Mouse (Mus musculus) limb, embryonic 13.5 days (tissue): ENCODE data around the gene Stat5b. TPM values are rescaled to one million over a fixed set of nuclear protein-coding genes. Genes with fewer than 3 reads are reported as not detected.

Experiments used
- ATAC-seq: fragments of 200-750 bp; cut with Nextera tagmentation; 2 replicates; pipeline ENCODE4 v1.8.0; 2017; ENCODE audit warnings: low read depth, moderate number of reproducible peaks, moderate TSS enrichment; ENCODE audit not compliant: low FRiP score
- H3K27ac ChIP-seq: fragments of 300-500 bp; sonication (generic); 2 replicates; pipeline ENCODE4 v1.5.1; 2015; ENCODE audit warnings: inconsistent platforms, mild to moderate bottlenecking, moderate library complexity
- H3K27me3 ChIP-seq: fragments of 300-500 bp; sonication (generic); 2 replicates; pipeline ENCODE4 v1.6.1; 2015; ENCODE audit warnings: mild to moderate bottlenecking, inconsistent platforms
- H3K36me3 ChIP-seq: fragments of 300-500 bp; sonication (generic); 2 replicates; pipeline ENCODE4 v1.6.1; 2015; ENCODE audit warnings: inconsistent platforms, mild to moderate bottlenecking, moderate library complexity
- H3K4me1 ChIP-seq: fragments of 300-500 bp; sonication (generic); 2 replicates; pipeline ENCODE4 v1.6.1; 2015; ENCODE audit warnings: inconsistent platforms
- H3K4me2 ChIP-seq: fragments of 300-500 bp; sonication (generic); replicated peaks from 2 replicates; pipeline ENCODE4 v1.6.1; 2015; ENCODE audit warnings: inconsistent platforms, mild to moderate bottlenecking, moderate library complexity
- H3K4me3 ChIP-seq: fragments of 300-500 bp; sonication (generic); 2 replicates; pipeline ENCODE4 v1.5.1; 2015; ENCODE audit warnings: moderate library complexity, mild to moderate bottlenecking, inconsistent platforms
- H3K9ac ChIP-seq: fragments of 300-500 bp; sonication (generic); 2 replicates; pipeline ENCODE4 v1.6.1; 2015; ENCODE audit warnings: mild to moderate bottlenecking, inconsistent platforms
- H3K9me3 ChIP-seq: fragments of 300-500 bp; sonication (generic); 2 replicates; pipeline ENCODE4 v1.6.1; 2016; ENCODE audit warnings: inconsistent platforms
- WGBS: fragments of 180-500 bp; shearing (Covaris S2); methylation state at CpG from one replicate; pipeline ENCODE4 v1.1.7; 2015; 5-methylcytosine and 5-hydroxymethylcytosine counted together
- polyA plus RNA-seq: library from polyadenylated mRNA; unstranded; fragments of >200 nt; fragmentation: Nextera tagmentation; extraction: Ambion mirVana; gene quantifications from 2 replicates; pipeline ENCODE4 v1.2.1, GENCODE M21; 2015

Gene Stat5b
- polyA plus RNA-seq, 1 experiment from 2014 or later: 19.8 TPM

DNA sequence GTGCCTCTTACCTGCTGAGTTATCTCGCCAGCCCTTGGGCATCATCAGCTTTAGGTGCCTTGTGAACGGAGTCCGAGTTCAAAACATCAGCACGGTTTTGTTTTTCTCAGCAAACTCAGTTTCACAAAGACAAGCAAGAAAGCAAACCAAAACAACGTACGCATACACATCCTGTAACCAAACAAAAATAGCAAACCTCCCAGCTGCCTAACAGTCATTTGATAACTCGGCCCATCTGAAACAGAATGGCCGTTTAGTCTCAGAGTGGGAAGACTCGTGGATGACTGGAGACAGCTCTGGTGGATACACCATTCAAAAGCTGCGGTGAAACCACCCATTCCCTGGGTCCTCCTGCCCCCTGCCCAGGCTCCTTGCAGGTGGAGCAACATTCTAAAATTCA is 19.1 kb downstream of the Stat5b start:
- H3K27ac ChIP-seq: no peak overlapping the region

DNA sequence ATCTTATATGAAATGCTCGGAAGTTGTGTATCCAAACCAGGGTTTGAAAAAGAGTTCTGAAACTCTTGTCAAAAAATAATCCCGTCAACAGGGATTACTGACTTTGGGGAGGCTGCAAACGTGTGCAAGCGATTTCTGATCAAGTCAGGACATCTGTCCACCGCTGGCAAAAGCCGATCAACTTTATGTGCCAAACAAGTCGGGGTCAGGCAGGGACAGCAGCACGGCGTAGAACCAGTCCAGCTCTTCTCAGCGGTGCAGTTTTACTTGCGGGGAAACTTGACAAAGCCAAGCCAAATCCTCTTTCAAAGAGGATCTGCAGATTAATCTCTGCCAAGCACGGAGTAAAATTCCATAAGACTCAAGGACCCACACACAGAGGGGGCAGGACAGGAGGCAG is 20.8 kb downstream of the Stat5b start:
- Histone ChIP-seq H3K9ac (no peak overlapping the region), H3K27me3 (peaks cover 11% of the 10 kb centered on the region; the same call in 1 of the 2 replicates)
- 75% methylated on average over 12 of the region's 12 CpGs for whole genome bisulfite sequencing

More for the DNA sequence above, 19.1 kb downstream of the Stat5b start:
- no peak overlapping the region for H3K4me3 ChIP-seq
- no peak overlapping the region for H3K4me2 ChIP-seq
- H3K4me1 ChIP-seq: peaks cover 36% of the 10 kb centered on the region
- H3K9ac ChIP-seq: no peak overlapping the region
- H3K27me3 ChIP-seq: 0 out of 2 replicates have a peak, but pooled peaks cover 3% of the 10 kb centered on the region
- 80% methylated on average over 10 of the region's 10 CpGs for WGBS
- no peak for ATAC-seq
- no peaks in the 10 kb centered on the region for H3K9me3 ChIP-seq
- H3K36me3 ChIP-seq: no peaks in the 10 kb centered on the region

DNA sequence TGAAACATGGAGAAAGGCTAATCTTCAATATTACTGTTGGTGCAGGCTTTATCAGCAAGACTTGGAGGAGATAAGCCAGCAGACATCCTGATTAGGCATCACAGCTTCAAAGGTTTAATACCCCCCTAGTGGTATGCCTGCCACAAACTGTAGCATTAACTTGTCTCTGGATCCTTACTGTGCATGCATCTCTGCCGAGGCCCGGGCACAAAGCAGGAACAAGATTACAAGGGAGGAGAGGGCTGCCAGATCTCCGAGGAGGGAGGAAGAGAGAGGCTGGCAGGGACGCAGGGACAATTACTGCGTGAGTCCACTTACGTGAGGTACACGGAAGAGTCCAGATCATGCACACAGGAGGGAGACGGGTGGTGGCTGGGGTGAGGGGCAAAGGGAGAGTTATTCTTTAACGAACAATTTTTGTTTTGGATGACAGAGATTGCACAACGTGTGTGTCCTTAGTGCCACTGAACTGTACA is 21.8 kb downstream of the Stat5b start:
- Histone ChIP-seq H3K36me3 (no peaks in the 10 kb centered on the region), H3K4me1 (peaks cover 41% of the 10 kb centered on the region), H3K9me3 (no peaks in the 10 kb centered on the region), H3K4me2 (no peak overlapping the region), H3K4me3 (no peak overlapping the region), H3K27ac (no peak overlapping the region), H3K27me3 (peaks cover 20% of the 10 kb centered on the region), H3K9ac (no peak overlapping the region)
- no peak for ATAC-seq
- WGBS: 63% methylated on average over 10 of the region's 10 CpGs

More for the DNA sequence above, 20.8 kb downstream of the Stat5b start:
- no peaks in the 10 kb centered on the region for H3K9me3 ChIP-seq
- H3K36me3 ChIP-seq: no peaks in the 10 kb centered on the region
- H3K4me1 ChIP-seq: peaks cover 41% of the 10 kb centered on the region
- H3K27ac ChIP-seq: no peak overlapping the region
- no peak overlapping the region for H3K4me2 ChIP-seq
- no peak for ATAC-seq
- no peak overlapping the region for H3K4me3 ChIP-seq

DNA sequence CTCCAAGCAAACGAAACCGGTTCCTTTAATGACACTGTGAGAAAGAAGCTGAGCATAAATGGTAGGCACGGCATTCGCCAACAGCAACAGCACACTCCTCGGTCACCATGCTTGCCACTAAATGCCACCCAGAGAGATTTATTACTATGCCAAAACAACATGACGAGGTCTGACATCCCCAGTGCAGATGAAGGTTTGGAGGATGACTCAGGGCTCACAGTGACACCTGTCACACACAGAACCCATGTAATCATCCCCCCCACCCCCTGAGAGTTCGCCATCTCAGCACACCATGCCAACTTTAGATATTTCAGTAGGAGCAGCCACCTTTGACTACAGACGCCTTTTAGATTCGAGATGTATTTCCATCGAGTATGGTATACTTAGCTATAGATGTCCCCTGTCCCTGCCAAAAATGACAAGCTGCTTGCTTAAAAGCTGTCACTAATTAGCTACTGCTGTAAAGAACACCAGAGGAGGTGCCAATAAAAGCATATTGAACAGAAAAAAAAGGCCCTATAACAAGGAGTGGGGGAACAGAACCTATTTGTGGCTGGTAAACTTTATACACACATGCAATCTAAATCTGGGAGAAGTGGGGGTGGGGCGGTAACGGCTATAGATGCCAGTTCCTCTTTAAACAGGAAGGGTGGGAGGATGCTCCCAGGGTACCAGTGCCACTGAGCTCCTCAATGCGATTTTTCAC is 24.2 kb downstream of the Stat5b start:
- Histone ChIP-seq H3K9me3 (no peaks in the 10 kb centered on the region), H3K27me3 (peaks cover 37% of the 10 kb centered on the region), H3K36me3 (no peaks in the 10 kb centered on the region), H3K9ac (no peak overlapping the region), H3K4me2 (no peak overlapping the region), H3K4me1 (peaks cover 40% of the 10 kb centered on the region), H3K27ac (no peak overlapping the region), H3K4me3 (no peak overlapping the region)
- 58% methylated on average over 13 of the region's 13 CpGs for WGBS
- ATAC-seq: no peak

DNA sequence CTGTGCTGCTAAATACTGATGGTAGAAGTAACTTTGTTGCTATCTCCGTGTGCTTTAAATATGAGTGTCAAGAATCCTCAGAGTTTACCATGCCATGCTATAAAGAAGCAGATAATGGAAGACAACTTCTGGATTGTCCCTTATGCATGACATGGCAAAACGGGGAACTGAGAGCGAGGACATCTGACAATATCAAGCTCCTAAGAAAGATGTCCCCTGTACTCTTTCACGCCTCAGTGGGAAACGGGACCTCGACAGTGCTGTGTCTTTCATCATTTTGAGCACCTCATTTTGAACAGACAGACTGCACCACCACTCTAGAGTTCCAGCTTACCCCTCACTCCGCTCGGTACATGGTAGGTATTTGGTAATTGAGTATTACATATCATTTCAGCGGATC is 25.1 kb downstream of the Stat5b start:
- Histone ChIP-seq H3K27me3 (peaks cover 41% of the 10 kb centered on the region), H3K4me3 (no peak overlapping the region), H3K36me3 (no peaks in the 10 kb centered on the region), H3K4me2 (no peak overlapping the region), H3K9me3 (no peaks in the 10 kb centered on the region), H3K4me1 (peaks cover 41% of the 10 kb centered on the region), H3K9ac (no peak overlapping the region), H3K27ac (no peak overlapping the region)
- WGBS: 79% methylated on average over 9 of the region's 9 CpGs
- ATAC-seq: no peak

DNA sequence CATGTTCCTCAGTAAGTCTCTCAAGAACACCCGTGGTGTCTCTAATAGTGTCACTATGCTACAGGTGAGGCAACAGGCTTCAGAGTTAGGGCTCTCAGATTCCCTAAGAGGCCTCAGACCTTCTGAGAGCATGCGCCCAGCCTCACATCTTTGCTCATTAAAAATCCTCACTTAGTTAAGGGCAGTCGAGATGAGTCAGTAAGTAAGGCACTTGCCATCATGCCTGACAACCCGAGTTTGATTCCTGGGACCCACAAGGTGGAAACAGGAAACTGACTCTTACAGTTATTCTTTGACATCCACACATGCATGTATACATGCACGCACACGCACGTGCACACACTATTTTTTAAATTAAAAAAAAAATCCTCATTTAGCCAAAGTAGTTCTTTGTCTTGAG is 26.0 kb downstream of the Stat5b start:
- H3K4me2 ChIP-seq: no peak overlapping the region
- peaks cover 41% of the 10 kb centered on the region for H3K27me3 ChIP-seq
- no peaks in the 10 kb centered on the region for H3K9me3 ChIP-seq
- H3K4me1 ChIP-seq: peaks cover 51% of the 10 kb centered on the region
- no peaks in the 10 kb centered on the region for H3K36me3 ChIP-seq
- H3K27ac ChIP-seq: no peak overlapping the region
- WGBS: 83% methylated on average over 7 of the region's 7 CpGs
- no peak for ATAC-seq
- H3K4me3 ChIP-seq: no peak overlapping the region
- H3K9ac ChIP-seq: no peak overlapping the region

DNA sequence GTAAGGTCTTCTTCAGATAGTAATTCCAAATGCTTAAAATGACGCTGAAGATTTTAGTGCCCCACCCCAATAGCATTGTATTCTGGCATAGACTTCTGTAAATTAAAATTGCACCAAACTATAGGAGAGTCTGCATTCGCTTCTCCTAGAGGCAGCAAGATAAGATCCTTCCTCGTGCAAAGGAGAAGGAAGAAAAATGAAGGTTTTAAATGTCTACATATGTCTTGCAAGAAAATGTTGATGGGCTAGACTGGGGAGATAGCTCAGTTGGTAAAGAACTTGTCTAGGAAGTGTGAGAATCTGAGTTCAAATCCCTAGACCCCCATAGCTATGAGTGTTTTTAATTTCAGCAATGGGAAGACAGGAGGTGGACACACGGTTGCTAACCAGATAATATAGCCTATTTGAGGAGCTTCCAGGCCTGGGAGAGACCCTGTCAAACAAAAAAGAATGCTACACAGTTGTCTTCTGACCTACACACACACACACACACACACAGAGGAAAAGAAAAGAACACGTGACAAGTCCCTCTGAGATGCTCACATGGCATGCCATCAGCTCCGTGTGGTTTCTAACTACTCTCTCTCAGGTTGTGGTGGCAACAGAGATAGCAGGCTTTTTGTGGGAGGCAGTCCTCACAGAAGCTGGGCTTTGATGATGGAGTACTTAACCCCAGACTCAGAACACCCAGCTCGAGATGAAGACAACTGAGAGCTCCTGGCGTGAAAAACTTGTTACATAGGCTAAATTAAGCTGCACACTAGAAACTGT is 26.8 kb downstream of the Stat5b start:
- no peaks in the 10 kb centered on the region for H3K36me3 ChIP-seq
- no peak overlapping the region for H3K27ac ChIP-seq
- H3K4me3 ChIP-seq: no peak overlapping the region
- peaks cover 42% of the 10 kb centered on the region for H3K27me3 ChIP-seq
- no peak for ATAC-seq
- H3K4me2 ChIP-seq: no peak overlapping the region
- H3K4me1 ChIP-seq: peaks cover 50% of the 10 kb centered on the region
- 73% methylated on average over 8 of the region's 8 CpGs for WGBS
- H3K9ac ChIP-seq: no peak overlapping the region
- H3K9me3 ChIP-seq: no peaks in the 10 kb centered on the region

DNA sequence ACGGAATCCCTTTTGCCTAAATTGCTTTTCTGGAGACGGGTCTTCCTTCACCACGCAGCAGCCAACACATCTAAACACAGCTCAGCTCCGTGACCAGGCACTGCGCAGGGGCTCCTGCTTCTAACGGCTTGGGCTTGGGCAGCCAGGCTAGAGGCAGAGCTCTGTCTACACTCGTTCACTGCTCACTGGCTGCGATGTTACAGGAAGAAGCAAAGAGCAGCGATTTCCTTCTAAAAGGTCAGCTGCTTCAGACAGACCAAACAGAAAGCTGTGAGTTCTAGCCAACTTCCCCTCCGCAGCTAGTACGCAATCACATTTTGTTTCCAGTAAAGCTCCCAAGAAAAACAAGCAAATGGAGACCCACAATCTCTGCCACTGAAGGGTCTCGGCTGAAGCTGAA is 28.2 kb downstream of the Stat5b start:
- Histone ChIP-seq H3K4me1 (peaks cover 57% of the 10 kb centered on the region), H3K9me3 (no peaks in the 10 kb centered on the region), H3K4me3 (no peak overlapping the region; the same call in 1 of the 2 replicates), H3K27ac (no peak overlapping the region), H3K27me3 (peaks cover 48% of the 10 kb centered on the region), H3K4me2 (0 out of 2 replicates have a peak overlapping the region, but pooled peaks have one; percentile 11), H3K36me3 (no peaks in the 10 kb centered on the region), H3K9ac (no peak overlapping the region)
- WGBS: 51% methylated on average over 12 of the region's 12 CpGs
- ATAC-seq: no peak

DNA sequence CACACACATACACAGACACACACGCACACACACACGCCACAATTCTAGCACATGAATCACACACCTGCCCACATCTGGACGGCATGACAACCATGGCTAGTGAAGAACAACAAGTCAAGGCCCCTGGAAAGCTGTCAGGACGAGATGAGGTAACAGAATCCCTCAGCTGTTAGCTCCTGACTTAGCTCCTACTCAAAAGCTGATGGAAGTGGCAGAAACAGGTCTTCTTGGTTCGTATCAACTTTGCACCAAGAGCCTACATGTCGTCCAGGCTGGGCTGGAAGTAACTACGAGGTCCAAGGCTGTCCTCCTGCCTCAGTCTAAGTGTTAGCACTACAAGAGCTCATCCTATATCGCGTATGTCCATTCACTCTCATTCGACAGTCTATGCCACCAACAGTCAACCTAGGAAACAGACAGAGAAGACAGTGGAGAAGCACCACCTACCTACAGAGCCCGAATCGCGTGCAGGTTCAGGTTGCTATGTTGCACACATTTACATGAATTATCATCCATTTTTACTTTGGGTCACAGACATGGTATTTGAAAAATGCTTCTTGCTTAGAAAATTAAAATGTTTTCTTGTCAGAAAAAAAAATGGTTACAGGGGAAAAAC is 28.8 kb downstream of the Stat5b start:
- H3K27me3 ChIP-seq: peaks cover 47% of the 10 kb centered on the region
- no peak overlapping the region for H3K27ac ChIP-seq
- H3K4me3 ChIP-seq: no peak overlapping the region
- ATAC-seq: no peak
- no peaks in the 10 kb centered on the region for H3K36me3 ChIP-seq
- 86% methylated on average over 13 of the region's 13 CpGs for WGBS
- H3K4me2 ChIP-seq: no peak overlapping the region
- peaks cover 53% of the 10 kb centered on the region for H3K4me1 ChIP-seq
- H3K9ac ChIP-seq: no peak overlapping the region
- H3K9me3 ChIP-seq: no peaks in the 10 kb centered on the region

DNA sequence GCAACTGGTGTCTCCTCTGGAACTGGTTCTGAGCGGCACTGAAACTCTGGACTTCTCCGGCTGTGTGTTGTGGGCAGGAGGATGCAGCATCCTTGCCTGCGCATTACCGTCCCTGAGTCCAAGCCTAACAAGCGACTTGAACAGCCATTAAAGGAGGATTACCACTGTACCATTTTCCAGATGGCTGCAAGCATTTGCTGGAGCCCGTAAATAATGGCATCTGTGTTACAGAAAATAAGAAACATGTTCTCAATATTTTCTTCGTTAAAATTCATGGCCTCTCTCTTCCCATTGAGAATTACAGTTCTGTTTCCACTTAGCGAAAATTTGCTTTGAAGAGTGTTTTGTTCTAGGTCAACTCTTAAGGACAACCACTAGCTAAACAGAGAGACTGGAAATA is 30.5 kb downstream of the Stat5b start:
- Histone ChIP-seq H3K4me1 (peaks cover 44% of the 10 kb centered on the region), H3K27ac (no peak overlapping the region), H3K9ac (no peak overlapping the region), H3K4me3 (no peak overlapping the region), H3K36me3 (no peaks in the 10 kb centered on the region), H3K4me2 (peak overlapping the region; percentile 44), H3K27me3 (peaks cover 42% of the 10 kb centered on the region), H3K9me3 (no peaks in the 10 kb centered on the region)
- WGBS: 15% methylated on average over 8 of the region's 8 CpGs
- ATAC-seq: no peak

DNA sequence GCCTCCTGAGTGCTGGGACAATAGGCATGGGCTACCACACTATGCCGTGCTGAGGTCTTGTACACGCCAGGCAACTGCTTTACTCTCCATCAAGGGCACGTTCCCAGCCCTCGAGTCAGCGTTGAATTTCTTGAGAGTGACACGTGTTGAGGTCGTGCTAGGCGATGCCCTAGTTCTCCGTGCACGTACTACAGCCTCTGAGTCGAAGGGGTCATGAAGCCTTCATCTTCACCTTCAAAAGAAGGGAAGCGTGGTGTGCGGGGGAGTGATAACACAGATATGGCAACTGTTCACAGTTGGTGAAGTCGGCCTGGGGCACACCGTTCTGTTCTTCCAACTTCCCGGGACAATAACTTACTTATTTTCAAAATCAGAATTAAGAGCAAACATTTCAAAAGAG is 30.9 kb downstream of the Stat5b start:
- WGBS: 45% methylated on average over 16 of the region's 16 CpGs
- no peaks in the 10 kb centered on the region for H3K36me3 ChIP-seq
- no peak for ATAC-seq
- H3K4me3 ChIP-seq: no peak overlapping the region
- H3K4me1 ChIP-seq: peaks cover 45% of the 10 kb centered on the region
- peak overlapping the region; percentile 44 for H3K4me2 ChIP-seq
- no peak overlapping the region for H3K27ac ChIP-seq
- H3K27me3 ChIP-seq: peaks cover 39% of the 10 kb centered on the region
- H3K9me3 ChIP-seq: no peaks in the 10 kb centered on the region
- H3K9ac ChIP-seq: no peak overlapping the region

DNA sequence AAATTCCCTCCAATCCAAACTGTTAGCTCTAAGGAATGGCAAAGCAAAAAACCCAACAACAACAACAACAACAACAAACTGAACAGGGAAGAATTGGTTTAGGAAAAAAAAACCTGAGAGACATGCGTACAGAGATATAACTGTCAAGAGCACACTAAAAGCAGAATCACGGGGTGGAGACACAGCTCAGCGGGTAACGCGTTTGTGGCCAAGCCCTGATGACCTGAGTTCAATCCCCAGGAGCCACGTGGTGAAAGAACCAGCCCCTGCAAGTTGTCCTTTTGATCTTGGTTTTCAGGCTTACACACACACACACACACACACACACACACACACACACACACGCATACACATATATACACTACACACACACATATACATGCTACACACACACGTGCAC is 31.5 kb downstream of the Stat5b start:
- H3K4me2 ChIP-seq: no peak overlapping the region
- ATAC-seq: no peak
- no peak overlapping the region for H3K27ac ChIP-seq
- H3K9me3 ChIP-seq: no peaks in the 10 kb centered on the region
- no peak overlapping the region for H3K9ac ChIP-seq
- 50% methylated on average over 8 of the region's 8 CpGs for WGBS
- peaks cover 33% of the 10 kb centered on the region for H3K27me3 ChIP-seq
- no peak overlapping the region for H3K4me3 ChIP-seq
- no peaks in the 10 kb centered on the region for H3K36me3 ChIP-seq
- H3K4me1 ChIP-seq: peaks cover 49% of the 10 kb centered on the region
